Mouse (Mus musculus): Measurements from ENCODE around the gene Crhr2. TPM values are rescaled to one million over a fixed set of nuclear protein-coding genes. Genes with fewer than 3 reads are reported as not detected.

The Crhr2 gene
- polyA plus RNA-seq, 1 experiment = 4.9 TPM

DNA sequence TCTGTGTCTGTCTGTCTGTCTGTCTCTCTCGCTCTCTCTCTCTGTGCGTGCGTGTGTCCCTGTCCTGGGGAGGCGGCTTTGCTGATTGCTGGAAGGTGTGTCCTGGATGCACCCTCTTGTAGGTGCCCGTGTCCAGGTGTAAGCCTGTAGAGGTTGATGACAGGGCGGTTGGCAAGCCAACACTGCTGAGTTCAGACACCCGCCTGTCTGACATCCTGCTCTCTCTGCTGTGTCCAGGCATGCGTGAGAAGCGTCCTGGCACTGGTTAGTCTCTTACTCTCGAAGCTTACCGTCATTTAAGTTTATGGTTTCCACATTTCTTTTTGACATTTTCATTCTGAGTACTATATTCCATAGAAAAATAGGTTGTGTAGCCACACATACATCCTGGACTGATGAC is 71.5 kb downstream of the Crhr2 start:
- no peak for DNase-seq
- 90% methylated on average over 11 of the region's 11 CpGs for WGBS
- Histone ChIP-seq H3K4me1 (ENCODE audit: control insufficient read depth, insufficient read depth, low read length) (no peaks in the 10 kb centered on the region), H3K4me3 (replicated peaks; ENCODE audit: extremely low read depth, low read depth, low read length) (no peak overlapping the region)
- TF ChIP-seq CTCF (IDR thresholded peaks at IDR 0.05; ENCODE audit: insufficient read depth, low read length) (no peak), POLR2A (IDR thresholded peaks at IDR 0.05; ENCODE audit: borderline replicate concordance, extremely low read depth, low read depth, low read length) (no peak)

DNA sequence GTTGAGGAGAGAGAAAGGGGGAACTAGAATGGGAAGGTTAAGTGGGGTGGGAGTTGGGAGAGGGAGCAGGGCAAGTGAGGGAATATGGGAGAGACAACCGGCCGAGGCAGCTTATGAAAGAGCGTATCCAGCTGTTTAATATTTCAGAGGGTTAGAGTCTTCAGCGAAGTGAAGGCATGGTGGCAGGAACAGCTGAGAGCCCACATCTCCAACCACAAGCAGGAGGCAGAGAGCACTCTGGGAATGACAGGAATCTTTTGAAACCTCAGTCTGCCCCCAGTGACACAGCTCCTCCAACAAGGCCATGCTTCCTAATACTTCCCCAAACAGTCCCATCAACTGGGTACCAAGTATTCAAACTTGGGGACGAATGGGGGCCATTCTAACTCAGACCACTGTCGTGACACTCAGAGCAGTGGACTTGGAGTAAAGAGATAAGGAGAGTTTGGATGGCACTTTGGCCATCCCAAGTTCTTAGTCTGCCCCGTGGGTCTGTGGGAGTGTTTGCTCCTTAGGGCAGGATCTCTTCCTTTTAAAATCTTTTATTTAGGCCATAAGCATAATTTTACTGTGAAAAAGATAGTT is 72.5 kb downstream of the Crhr2 start:
- Histone ChIP-seq H3K4me1 (ENCODE audit: control insufficient read depth, insufficient read depth, low read length) (no peaks in the 10 kb centered on the region), H3K4me3 (replicated peaks; ENCODE audit: extremely low read depth, low read depth, low read length) (no peak overlapping the region)
- DNase-seq = no peak
- WGBS = 88% methylated on average over 7 of the region's 7 CpGs
- no peak for TF ChIP-seq CTCF (IDR thresholded peaks at IDR 0.05; ENCODE audit: insufficient read depth, low read length)
- TF ChIP-seq POLR2A (IDR thresholded peaks at IDR 0.05; ENCODE audit: borderline replicate concordance, extremely low read depth, low read depth, low read length) = no peak

DNA sequence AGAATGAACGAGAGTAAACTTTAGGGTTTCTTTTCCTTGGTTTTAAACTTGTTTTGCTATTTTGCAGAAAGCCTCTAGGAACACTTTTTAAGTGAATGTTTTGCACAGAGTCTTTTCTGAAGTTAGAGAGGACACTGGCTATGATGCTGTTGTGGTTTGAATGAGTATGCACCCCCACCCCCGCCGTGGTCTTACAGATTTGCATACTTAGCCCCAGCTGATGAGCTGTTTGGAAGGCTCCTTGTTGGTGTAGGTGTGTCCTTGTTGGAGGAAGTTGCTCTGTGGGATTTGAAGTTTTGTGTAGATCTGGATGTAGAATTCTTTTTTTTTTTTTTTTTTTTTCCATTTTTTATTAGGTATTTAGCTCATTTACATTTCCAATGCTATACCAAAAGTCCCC is 75.4 kb downstream of the Crhr2 start:
- Histone ChIP-seq H3K4me1 (ENCODE audit: control insufficient read depth, insufficient read depth, low read length) (no peaks in the 10 kb centered on the region), H3K4me3 (replicated peaks; ENCODE audit: extremely low read depth, low read depth, low read length) (no peak overlapping the region)
- WGBS = 86% methylated on average over 3 of the region's 3 CpGs
- TF ChIP-seq CTCF (IDR thresholded peaks at IDR 0.05; ENCODE audit: insufficient read depth, low read length) (no peak), POLR2A (IDR thresholded peaks at IDR 0.05; ENCODE audit: borderline replicate concordance, extremely low read depth, low read depth, low read length) (no peak)
- DNase-seq = no peak

DNA sequence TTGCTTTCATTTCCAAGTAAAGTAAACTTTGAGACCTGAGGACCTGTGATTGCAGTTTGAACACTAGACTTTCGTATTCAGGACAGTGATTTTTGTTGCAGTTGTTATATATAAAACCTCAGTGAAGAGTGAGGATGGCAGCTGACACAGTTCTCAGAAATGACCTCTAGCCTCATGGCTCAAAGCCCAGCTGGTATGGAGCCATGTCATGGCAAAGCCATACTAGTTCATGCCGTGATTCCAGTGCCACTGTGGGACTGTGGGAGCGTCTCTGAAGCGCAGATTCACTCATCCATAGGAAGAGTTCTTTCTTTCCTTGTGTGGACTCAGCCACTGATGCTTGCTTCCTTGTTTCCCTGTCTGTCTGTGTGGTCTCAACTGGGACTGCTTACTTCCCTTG is 78.3 kb downstream of the Crhr2 start:
- TF ChIP-seq CTCF (IDR thresholded peaks at IDR 0.05; ENCODE audit: insufficient read depth, low read length) (no peak), POLR2A (IDR thresholded peaks at IDR 0.05; ENCODE audit: borderline replicate concordance, extremely low read depth, low read depth, low read length) (no peak)
- DNase-seq = no peak
- no peaks in the 10 kb centered on the region for H3K4me1 ChIP-seq (ENCODE audit: control insufficient read depth, insufficient read depth, low read length)

DNA sequence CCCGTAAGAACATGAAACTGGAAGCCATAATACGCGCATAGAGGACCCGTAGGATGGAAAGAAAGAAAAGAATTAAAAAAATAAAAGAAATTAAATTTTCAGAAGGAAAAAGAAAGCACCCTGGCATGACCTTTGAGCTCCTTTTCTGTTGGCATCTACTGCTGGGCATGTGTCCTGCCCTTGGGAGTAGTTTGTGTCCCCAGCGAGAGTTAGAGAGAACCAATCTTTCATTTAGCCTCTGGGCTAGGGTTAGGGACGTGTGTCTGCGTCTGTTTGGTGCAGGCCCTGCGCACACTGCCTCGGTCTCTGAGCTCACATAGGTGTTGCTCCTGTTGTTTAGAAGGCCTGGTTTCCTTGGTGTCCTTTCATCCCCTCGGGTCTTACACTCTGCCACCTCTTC is 83.6 kb downstream of the Crhr2 start:
- Histone ChIP-seq H3K4me3 (replicated peaks; ENCODE audit: extremely low read depth, low read depth, low read length) (no peak overlapping the region), H3K4me1 (ENCODE audit: control insufficient read depth, insufficient read depth, low read length) (peaks cover 2% of the 10 kb centered on the region; the same call in 1 of the 2 replicates)
- 93% methylated on average over 10 of the region's 10 CpGs for WGBS
- DNase-seq = no peak
- TF ChIP-seq POLR2A (IDR thresholded peaks at IDR 0.05; ENCODE audit: borderline replicate concordance, extremely low read depth, low read depth, low read length) (no peak), CTCF (IDR thresholded peaks at IDR 0.05; ENCODE audit: insufficient read depth, low read length) (no peak)

More for the DNA sequence above, 78.3 kb downstream of the Crhr2 start:
- 83% methylated on average over 4 of the region's 4 CpGs for WGBS
- no peak overlapping the region for H3K4me3 ChIP-seq (replicated peaks; ENCODE audit: extremely low read depth, low read depth, low read length)

DNA sequence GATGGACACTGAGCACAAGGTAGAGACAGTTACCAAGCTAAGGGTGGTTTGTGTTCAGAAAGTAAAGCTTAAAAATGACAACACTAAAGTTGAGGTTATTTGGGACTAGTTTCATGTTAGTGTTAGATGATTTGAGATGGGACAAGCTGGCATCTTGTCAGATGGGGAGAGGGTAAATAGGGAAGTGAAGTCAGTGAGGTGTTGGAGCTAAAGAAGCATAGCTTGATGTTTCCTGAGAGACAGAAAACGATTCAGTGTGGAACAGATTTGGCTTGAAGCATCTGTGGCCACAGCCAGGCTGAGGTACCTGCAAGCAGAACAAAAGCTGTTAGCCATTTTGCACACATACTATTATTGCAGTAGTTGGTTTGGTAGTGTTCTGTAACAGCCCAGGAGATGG is 87.5 kb downstream of the Crhr2 start:
- Histone ChIP-seq H3K4me1 (ENCODE audit: control insufficient read depth, insufficient read depth, low read length) (peaks cover 6% of the 10 kb centered on the region; the same call in 1 of the 2 replicates), H3K4me3 (replicated peaks; ENCODE audit: extremely low read depth, low read depth, low read length) (no peak overlapping the region)
- TF ChIP-seq CTCF (IDR thresholded peaks at IDR 0.05; ENCODE audit: insufficient read depth, low read length) (no peak), POLR2A (IDR thresholded peaks at IDR 0.05; ENCODE audit: borderline replicate concordance, extremely low read depth, low read depth, low read length) (no peak)
- WGBS = 42% methylated on average over 1 of the region's 1 CpGs
- no peak for DNase-seq

DNA sequence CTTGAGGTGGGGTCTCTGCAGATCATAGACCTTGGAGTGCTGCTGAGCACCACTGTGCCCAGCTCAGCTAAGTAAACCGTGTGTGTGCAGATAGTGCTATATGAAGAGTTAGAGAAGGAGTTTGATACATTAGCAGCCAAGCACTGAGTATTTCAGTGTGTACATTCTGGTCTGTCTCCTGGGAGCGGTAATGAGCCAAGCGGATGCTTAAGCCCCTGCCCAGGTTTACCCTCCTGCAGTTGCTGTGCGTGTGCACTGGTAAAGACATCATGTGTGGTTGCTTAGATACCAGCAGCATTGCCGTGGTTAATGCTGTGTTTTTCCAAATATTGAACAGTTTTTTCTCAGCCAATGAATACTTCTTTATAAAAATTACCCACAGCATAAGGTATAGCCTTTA is 88.3 kb downstream of the Crhr2 start:
- WGBS = 70% methylated on average over 5 of the region's 5 CpGs
- no peak for TF ChIP-seq CTCF (IDR thresholded peaks at IDR 0.05; ENCODE audit: insufficient read depth, low read length)
- TF ChIP-seq POLR2A (IDR thresholded peaks at IDR 0.05; ENCODE audit: borderline replicate concordance, extremely low read depth, low read depth, low read length) = no peak
- H3K4me3 ChIP-seq (replicated peaks; ENCODE audit: extremely low read depth, low read depth, low read length) = no peak overlapping the region
- H3K4me1 ChIP-seq (ENCODE audit: control insufficient read depth, insufficient read depth, low read length) = peaks cover 6% of the 10 kb centered on the region; the same call in 1 of the 2 replicates
- DNase-seq = no peak

DNA sequence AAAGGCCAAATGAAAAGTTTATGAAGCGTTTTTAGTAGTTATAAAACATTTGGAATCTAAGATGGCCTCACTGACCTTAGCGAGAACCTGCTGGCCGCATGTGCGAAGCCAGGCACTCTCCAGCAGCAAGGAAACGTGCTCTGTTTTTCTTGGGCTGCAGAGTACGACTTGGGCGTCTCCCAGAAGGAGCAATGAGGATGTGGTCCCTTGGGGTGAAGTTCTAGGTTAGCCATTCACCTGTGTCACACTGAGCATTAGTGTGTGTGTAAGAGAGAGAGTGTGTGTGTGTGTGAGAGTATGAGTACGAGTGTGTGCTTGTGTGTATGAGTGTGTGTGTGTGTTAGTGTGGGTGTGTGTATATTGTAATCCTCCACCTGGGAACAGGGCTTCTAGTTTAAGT is 89.6 kb downstream of the Crhr2 start:
- DNase-seq = no peak
- WGBS = 61% methylated on average over 8 of the region's 8 CpGs
- no peak for TF ChIP-seq POLR2A (IDR thresholded peaks at IDR 0.05; ENCODE audit: borderline replicate concordance, extremely low read depth, low read depth, low read length)
- TF ChIP-seq CTCF (IDR thresholded peaks at IDR 0.05; ENCODE audit: insufficient read depth, low read length) = no peak
- no peak overlapping the region for H3K4me3 ChIP-seq (replicated peaks; ENCODE audit: extremely low read depth, low read depth, low read length)
- H3K4me1 ChIP-seq (ENCODE audit: control insufficient read depth, insufficient read depth, low read length) = peaks cover 6% of the 10 kb centered on the region; the same call in 1 of the 2 replicates

Other genes with a start within 250 kb of the Crhr2 start
- 66.0 and 85.2 TPM in 2 replicates for gene Nod1, start 160.4 kb downstream of the Crhr2 start, polyA plus RNA-seq (2012; rRNA removed)
- 1.4 and 2.4 TPM in 2 replicates for gene Ggct, start 140.1 kb downstream of the Crhr2 start, polyA plus RNA-seq (2012; rRNA removed)
- 26.7 and 32.4 TPM in 2 replicates for gene Gars, start 95.0 kb downstream of the Crhr2 start, polyA plus RNA-seq (2012; rRNA removed)
- gene Inmt, start 42.0 kb upstream of the Crhr2 start, polyA plus RNA-seq (2012; rRNA removed) = 1,586 and 1,614 TPM in 2 replicates
- gene Mindy4, start 70.4 kb upstream of the Crhr2 start, polyA plus RNA-seq (2012; rRNA removed) = 18.8 and 35.7 TPM in 2 replicates
- gene Aqp1, start 203.4 kb upstream of the Crhr2 start, polyA plus RNA-seq (2012; rRNA removed) = 1,047 and 1,116 TPM in 2 replicates
- gene Ghrhr, start 243.3 kb upstream of the Crhr2 start, polyA plus RNA-seq (2012; rRNA removed) = not detected in 2 replicates